Mouse (Mus musculus) kidney, postnatal 0 days (tissue): ENCODE results near the gene Cd6. TPM values are rescaled to one million over a fixed set of nuclear protein-coding genes. Genes with fewer than 3 reads are reported as not detected.
A peak's percentile ranks its signal among the peaks of the same experiment; 100 is the strongest.

Experiments
- ATAC-seq: fragments of 200-750 bp; cut with Nextera tagmentation; replicated peaks from 2 replicates; pipeline ENCODE4 v1.8.0; 2017; ENCODE audit warnings: low read depth, moderate number of reproducible peaks, moderate TSS enrichment, moderate library complexity; ENCODE audit not compliant: low FRiP score
- DNase-seq: peaks from one replicate; pipeline ENCODE4 v3.0.0-alpha.2; 2016; ENCODE audit warnings: low spot score
- H3K27ac ChIP-seq: fragments of 300-500 bp; sonication (generic); 2 replicates; pipeline ENCODE4 v1.5.1; 2014; ENCODE audit warnings: mild to moderate bottlenecking
- H3K27me3 ChIP-seq: fragments of 300-500 bp; sonication (generic); 2 replicates; pipeline ENCODE4 v1.6.1; 2014; ENCODE audit warnings: low read length, mixed read lengths; ENCODE audit not compliant: insufficient read depth
- H3K36me3 ChIP-seq: fragments of 300-500 bp; sonication (generic); 2 replicates; pipeline ENCODE4 v1.6.1; 2014; ENCODE audit warnings: low read length, mixed read lengths; ENCODE audit not compliant: insufficient read depth
- H3K4me1 ChIP-seq: fragments of 300-500 bp; sonication (generic); replicated peaks from 2 replicates; pipeline ENCODE4 v1.6.1; 2014; ENCODE audit warnings: antibody characterized with exemption, low read length, mixed read lengths; ENCODE audit not compliant: insufficient read depth
- H3K4me2 ChIP-seq: fragments of 300-500 bp; sonication (generic); 2 replicates; pipeline ENCODE4 v1.6.1; 2014; ENCODE audit warnings: mild to moderate bottlenecking, low read length, moderate library complexity, mixed read lengths
- H3K4me3 ChIP-seq: fragments of 300-500 bp; sonication (generic); replicated peaks from 2 replicates; pipeline ENCODE4 v1.5.1; 2014; ENCODE audit warnings: low read depth, low read length
- H3K9ac ChIP-seq: fragments of 300-500 bp; sonication (generic); 2 replicates; pipeline ENCODE4 v1.6.1; 2014; ENCODE audit warnings: low read depth, low read length
- H3K9me3 ChIP-seq: fragments of 300-500 bp; sonication (generic); replicated peaks from 2 replicates; pipeline ENCODE4 v1.6.1; 2016; ENCODE audit warnings: low read length, inconsistent platforms, mixed read lengths
- CTCF ChIP-seq: IDR thresholded peaks from 2 replicates; pipeline ENCODE4 v1.5.1; 2016; ENCODE audit warnings: antibody characterized with exemption, low read depth, mild to moderate bottlenecking, moderate library complexity
- WGBS: fragments of 180-500 bp; shearing (Covaris S2); extraction: QIAGEN DNeasy Blood & Tissue Kit; methylation state at CpG from one replicate; pipeline ENCODE4 v1.1.7; 2014; 5-methylcytosine and 5-hydroxymethylcytosine counted together
- polyA plus RNA-seq: library from polyadenylated mRNA; unstranded; fragments of >200 nt; fragmentation: Nextera tagmentation; extraction: Ambion mirVana; gene quantifications from 2 replicates; pipeline ENCODE4 v1.2.1, GENCODE M21; 2015

The Cd6 gene
- polyA plus RNA-seq, 1 experiment from 2014 or later, result not detected

DNA sequence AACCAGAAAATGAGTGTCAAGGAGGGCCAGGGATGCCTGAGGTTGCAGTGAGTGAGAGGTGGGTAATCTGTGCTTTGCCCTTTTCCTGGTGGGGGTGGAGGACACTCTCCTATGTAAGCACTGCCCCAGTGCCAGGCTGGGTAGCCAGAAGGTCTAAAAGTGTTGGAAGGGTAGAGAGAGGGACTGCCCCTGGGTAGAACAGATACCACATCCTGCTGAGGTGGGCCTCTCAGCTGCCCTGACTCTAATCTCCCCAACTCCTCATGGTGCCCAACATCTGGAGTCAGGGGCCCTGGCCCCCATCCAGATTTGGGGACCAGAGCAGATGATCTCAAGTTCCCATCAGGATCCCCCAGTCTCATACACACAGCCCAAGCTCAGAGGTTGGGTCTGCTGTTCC is 72.7 kb downstream of the Cd6 start:
- H3K27me3 ChIP-seq, result no peaks in the 10 kb centered on the region
- ATAC-seq (0 out of 2 replicates have a peak, but pooled peaks have one; percentile 29), DNase-seq (no peak)
- no peaks in the 10 kb centered on the region for H3K36me3 ChIP-seq
- no peak overlapping the region for H3K27ac ChIP-seq
- H3K4me3 ChIP-seq, result no peak overlapping the region
- H3K9me3 ChIP-seq, result no peaks in the 10 kb centered on the region
- no peak overlapping the region for H3K4me2 ChIP-seq
- no peak overlapping the region for H3K9ac ChIP-seq
- TF ChIP-seq CTCF, result no peak
- H3K4me1 ChIP-seq, result no peaks in the 10 kb centered on the region

DNA sequence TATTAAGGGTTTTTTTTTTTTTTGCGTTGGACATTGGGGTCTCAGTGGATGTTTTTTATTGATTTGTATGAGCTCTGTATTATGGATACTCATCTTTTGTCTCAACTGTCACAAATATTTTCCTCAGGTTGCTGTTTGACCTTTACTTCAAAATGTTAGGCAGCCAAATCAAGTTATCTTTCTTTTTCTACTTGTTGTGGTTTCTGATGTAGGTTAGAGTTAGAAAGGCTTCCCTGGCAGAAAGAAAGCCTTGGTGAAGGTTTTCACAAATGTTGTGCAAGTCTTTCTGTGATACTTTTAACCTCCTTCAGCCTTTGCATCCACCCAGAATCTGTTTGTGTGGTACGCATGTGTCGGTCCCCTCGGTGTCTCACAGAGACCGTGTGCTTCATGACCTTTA is 77.2 kb downstream of the Cd6 start:
- no peak overlapping the region for H3K4me2 ChIP-seq
- no peak for TF ChIP-seq CTCF
- H3K36me3 ChIP-seq, result no peaks in the 10 kb centered on the region
- no peak overlapping the region for H3K9ac ChIP-seq
- no peak overlapping the region for H3K4me3 ChIP-seq
- no peaks in the 10 kb centered on the region for H3K9me3 ChIP-seq
- no peaks in the 10 kb centered on the region for H3K4me1 ChIP-seq
- H3K27me3 ChIP-seq, result no peaks in the 10 kb centered on the region
- no peak overlapping the region for H3K27ac ChIP-seq
- ATAC-seq (no peak), DNase-seq (no peak)
- WGBS, result 95% methylated on average over 5 of the region's 5 CpGs

DNA sequence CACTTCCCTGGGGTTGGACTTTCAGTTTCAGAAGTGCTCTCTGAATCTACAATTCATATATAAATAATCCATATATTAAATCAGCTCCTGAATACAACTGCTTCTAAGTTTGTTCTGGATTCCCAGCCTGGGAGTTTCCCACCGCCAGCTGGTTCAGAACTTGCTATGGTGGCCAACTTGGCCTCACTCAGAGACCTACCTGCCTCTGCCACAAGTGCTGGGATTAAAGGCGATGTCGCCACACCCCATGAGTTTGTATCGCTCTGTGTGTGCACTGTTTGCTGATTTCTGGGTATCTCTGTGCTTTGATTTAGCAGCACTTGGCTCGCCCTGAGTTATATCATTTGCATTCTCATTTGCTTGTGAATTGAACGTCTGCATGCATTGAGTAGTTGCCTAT is 77.8 kb downstream of the Cd6 start:
- DNase-seq (no peak), ATAC-seq (no peak)
- H3K4me2 ChIP-seq, result no peak overlapping the region
- H3K27ac ChIP-seq, result no peak overlapping the region
- H3K36me3 ChIP-seq, result no peaks in the 10 kb centered on the region
- H3K27me3 ChIP-seq, result no peaks in the 10 kb centered on the region
- no peaks in the 10 kb centered on the region for H3K9me3 ChIP-seq
- H3K4me3 ChIP-seq, result no peak overlapping the region
- no peak overlapping the region for H3K9ac ChIP-seq
- TF ChIP-seq CTCF, result no peak
- WGBS, result 88% methylated on average over 6 of the region's 6 CpGs
- H3K4me1 ChIP-seq, result no peaks in the 10 kb centered on the region

DNA sequence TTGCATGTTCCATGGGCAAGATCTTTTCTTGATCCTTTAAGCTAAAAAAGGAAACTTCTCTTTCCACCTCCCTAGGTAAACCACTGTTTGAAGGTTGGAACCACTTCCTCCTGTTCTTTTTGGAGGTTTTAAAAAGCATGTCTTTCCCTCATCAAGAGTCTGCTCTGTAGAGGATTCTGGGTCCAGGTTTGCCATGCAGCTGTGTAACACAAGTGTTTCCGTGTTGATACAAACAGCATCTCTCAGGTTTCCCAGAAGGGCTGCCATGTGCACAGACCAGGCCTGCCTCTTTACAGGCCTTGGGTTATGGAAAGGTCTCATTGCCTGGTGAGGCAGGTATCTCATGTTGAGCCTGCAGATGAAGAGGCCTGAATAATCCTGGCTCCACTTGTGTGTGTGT is 78.3 kb downstream of the Cd6 start:
- 81% methylated on average over 1 of the region's 1 CpGs for WGBS
- DNase-seq (no peak), ATAC-seq (no peak)
- no peak overlapping the region for H3K9ac ChIP-seq
- H3K4me2 ChIP-seq, result no peak overlapping the region
- H3K36me3 ChIP-seq, result no peaks in the 10 kb centered on the region
- no peak for TF ChIP-seq CTCF
- H3K27ac ChIP-seq, result no peak overlapping the region
- no peaks in the 10 kb centered on the region for H3K9me3 ChIP-seq
- H3K27me3 ChIP-seq, result no peaks in the 10 kb centered on the region
- H3K4me1 ChIP-seq, result no peaks in the 10 kb centered on the region
- H3K4me3 ChIP-seq, result no peak overlapping the region

DNA sequence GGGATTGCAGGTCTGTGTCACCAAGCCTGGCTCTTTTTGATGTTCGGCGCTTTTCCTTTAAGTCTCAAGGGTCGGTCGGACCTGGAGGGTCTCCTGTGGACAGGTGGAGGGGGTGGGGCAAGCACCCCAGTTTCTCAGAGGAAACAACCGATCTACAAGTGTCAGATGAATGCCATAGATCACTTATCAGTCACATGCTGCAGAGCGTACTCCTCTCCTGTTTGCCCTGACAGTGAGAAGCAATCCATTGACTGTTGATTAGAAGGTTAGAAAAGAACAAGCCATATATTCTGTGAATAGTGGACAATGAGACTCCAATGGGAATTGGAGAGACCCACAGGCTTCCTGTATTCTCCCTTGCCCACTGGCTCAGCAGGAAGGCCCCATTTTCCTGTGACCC is 79.7 kb downstream of the Cd6 start:
- no peak overlapping the region for H3K9ac ChIP-seq
- H3K9me3 ChIP-seq, result no peaks in the 10 kb centered on the region
- H3K36me3 ChIP-seq, result no peaks in the 10 kb centered on the region
- TF ChIP-seq CTCF, result no peak
- H3K4me2 ChIP-seq, result no peak overlapping the region
- no peak overlapping the region for H3K4me3 ChIP-seq
- no peaks in the 10 kb centered on the region for H3K27me3 ChIP-seq
- no peaks in the 10 kb centered on the region for H3K4me1 ChIP-seq
- ATAC-seq (no peak), DNase-seq (no peak)
- WGBS, result 84% methylated on average over 6 of the region's 6 CpGs
- no peak overlapping the region for H3K27ac ChIP-seq

DNA sequence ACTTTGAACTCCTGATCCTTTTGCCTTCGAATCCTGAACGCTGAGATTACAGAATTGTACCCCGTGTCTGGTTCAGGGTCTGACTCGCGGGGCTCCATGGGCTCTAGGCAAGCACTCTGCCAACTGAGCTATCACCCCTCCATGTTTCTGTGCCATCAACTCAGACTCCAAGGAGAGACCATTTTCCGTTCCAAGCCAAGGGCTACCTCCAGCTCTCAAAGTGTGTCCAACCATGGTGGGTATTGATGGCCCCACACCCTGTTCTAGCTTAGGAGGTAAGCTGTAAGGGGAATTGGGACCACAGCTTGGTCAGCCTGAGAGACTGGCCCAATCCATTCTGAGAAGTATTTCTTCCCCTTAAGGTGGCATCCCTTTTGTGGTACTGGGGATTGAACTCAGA is 80.6 kb downstream of the Cd6 start:
- H3K36me3 ChIP-seq, result no peaks in the 10 kb centered on the region
- ATAC-seq (no peak), DNase-seq (no peak)
- no peak overlapping the region for H3K9ac ChIP-seq
- H3K4me2 ChIP-seq, result no peak overlapping the region
- WGBS, result 92% methylated on average over 6 of the region's 6 CpGs
- no peaks in the 10 kb centered on the region for H3K9me3 ChIP-seq
- no peaks in the 10 kb centered on the region for H3K4me1 ChIP-seq
- no peaks in the 10 kb centered on the region for H3K27me3 ChIP-seq
- no peak for TF ChIP-seq CTCF
- H3K4me3 ChIP-seq, result no peak overlapping the region
- no peak overlapping the region for H3K27ac ChIP-seq

DNA sequence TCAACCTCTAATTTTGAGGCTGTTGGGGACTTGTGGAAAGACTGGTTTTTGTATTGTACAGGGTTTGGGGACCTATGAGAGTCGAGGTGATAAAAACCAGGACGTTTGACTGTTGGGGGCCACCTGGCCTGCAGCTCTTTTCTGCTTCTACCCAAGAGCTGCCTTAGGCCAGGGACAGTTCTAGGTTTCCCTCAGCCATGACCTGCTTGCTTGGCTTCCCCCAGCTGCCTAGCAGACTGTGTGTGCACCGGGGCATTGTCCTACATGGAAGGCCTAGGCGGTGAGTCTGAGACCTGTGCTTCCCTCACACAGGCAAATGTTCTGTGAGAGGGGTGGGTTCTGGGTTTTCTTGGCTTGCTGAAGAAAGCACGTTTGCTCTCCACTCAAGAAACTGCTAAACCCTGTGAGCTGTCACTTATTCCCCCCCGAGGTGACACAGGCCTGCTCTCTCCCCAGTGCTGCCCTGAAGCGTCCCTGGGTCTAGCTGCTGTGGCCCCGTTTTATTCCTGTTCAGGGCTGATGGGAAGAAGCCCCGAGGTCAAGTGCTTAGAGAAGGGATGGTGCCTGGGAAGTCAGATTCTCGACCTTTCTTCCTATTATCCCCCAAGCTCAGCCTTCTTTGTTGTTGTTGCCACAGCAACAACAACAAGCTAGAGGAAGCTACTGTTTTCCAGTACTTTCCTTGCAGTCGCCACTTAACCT is 81.3 kb downstream of the Cd6 start:
- Histone ChIP-seq H3K27ac (no peak overlapping the region), H3K4me3 (no peak overlapping the region), H3K9ac (no peak overlapping the region), H3K4me1 (no peaks in the 10 kb centered on the region), H3K9me3 (no peaks in the 10 kb centered on the region), H3K36me3 (no peaks in the 10 kb centered on the region), H3K4me2 (no peak overlapping the region), H3K27me3 (no peaks in the 10 kb centered on the region)
- ATAC-seq (no peak), DNase-seq (no peak)
- TF ChIP-seq CTCF, result no peak
- WGBS, result 66% methylated on average over 11 of the region's 11 CpGs
